Mouse (Mus musculus) bone marrow macrophage, adult 2 months (primary cell): ENCODE data around the gene Fam126a.

Source experiments
- CTCF ChIP-seq: IDR thresholded peaks from 2 replicates; pipeline ENCODE4 v1.5.1; 2012; ENCODE audit warnings: low read depth, mild to moderate bottlenecking, low read length, moderate library complexity
- POLR2A ChIP-seq: IDR thresholded peaks from 2 replicates; pipeline ENCODE4 v1.6.1; 2012; ENCODE audit warnings: mild to moderate bottlenecking, low read depth, low read length, borderline replicate concordance

DNA sequence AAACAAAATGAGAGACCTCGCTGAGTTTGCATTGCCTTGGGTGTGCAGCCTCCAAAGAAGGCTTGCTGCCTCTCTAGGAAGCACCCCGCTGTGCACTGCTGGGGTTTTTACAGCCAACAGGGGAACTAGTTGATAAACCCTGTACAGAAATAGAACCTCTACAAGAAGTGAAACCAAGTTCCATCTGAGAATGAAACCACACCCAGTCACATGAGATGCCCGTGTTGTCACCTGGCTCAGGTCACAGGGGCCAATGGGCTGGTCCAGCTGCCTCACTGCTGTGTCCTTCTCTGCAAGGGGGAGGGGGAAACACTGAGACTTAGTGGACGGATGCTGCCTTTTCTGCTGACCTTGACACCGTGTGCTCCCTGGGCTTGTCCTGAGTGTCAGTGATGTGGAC, 156.0 kb downstream of the Fam126a start:
- TF ChIP-seq POLR2A (no peak), CTCF (no peak)
